Mouse (Mus musculus) hindbrain, embryonic 13.5 days (tissue): Measurements from ENCODE around the gene Mc1r. TPM values are rescaled to one million over a fixed set of nuclear protein-coding genes. Genes with fewer than 3 reads are reported as not detected.
"Not testable (repeated sequence)": the region's sequence is repeated elsewhere in the genome, so short reads cannot be mapped to it uniquely, and the experiment has no call there.

ENCODE experiments used
- ATAC-seq: fragments of 200-750 bp; cut with Nextera tagmentation; 2 replicates; pipeline ENCODE4 v1.8.0; 2017; ENCODE audit warnings: moderate TSS enrichment; ENCODE audit not compliant: low FRiP score
- H3K27ac ChIP-seq: fragments of 300-500 bp; sonication (generic); 2 replicates; pipeline ENCODE4 v1.5.1; 2015; ENCODE audit warnings: inconsistent platforms, mild to moderate bottlenecking, moderate library complexity
- H3K27me3 ChIP-seq: fragments of 300-500 bp; sonication (generic); 2 replicates; pipeline ENCODE4 v1.6.1; 2015; ENCODE audit warnings: mild to moderate bottlenecking, inconsistent platforms
- H3K36me3 ChIP-seq: fragments of 300-500 bp; sonication (generic); 2 replicates; pipeline ENCODE4 v1.6.1; 2015; ENCODE audit warnings: mild to moderate bottlenecking, inconsistent platforms
- H3K4me1 ChIP-seq: fragments of 300-500 bp; sonication (generic); replicated peaks from 2 replicates; pipeline ENCODE4 v1.6.1; 2015; ENCODE audit warnings: inconsistent platforms
- H3K4me2 ChIP-seq: fragments of 300-500 bp; sonication (generic); 2 replicates; pipeline ENCODE4 v1.6.1; 2015; ENCODE audit warnings: inconsistent platforms, mild to moderate bottlenecking, moderate library complexity
- H3K4me3 ChIP-seq: fragments of 300-500 bp; sonication (generic); 2 replicates; pipeline ENCODE4 v1.5.1; 2015; ENCODE audit warnings: mild to moderate bottlenecking, inconsistent platforms
- H3K9ac ChIP-seq: fragments of 300-500 bp; sonication (generic); 2 replicates; pipeline ENCODE4 v1.6.1; 2015; ENCODE audit warnings: mild to moderate bottlenecking, inconsistent platforms
- H3K9me3 ChIP-seq: fragments of 300-500 bp; sonication (generic); 2 replicates; pipeline ENCODE4 v1.6.1; 2016; ENCODE audit warnings: inconsistent platforms
- WGBS: fragments of 180-500 bp; shearing (Covaris S2); methylation state at CpG from one replicate; pipeline ENCODE4 v1.1.7; 2015; 5-methylcytosine and 5-hydroxymethylcytosine counted together
- polyA plus RNA-seq: library from polyadenylated mRNA; unstranded; fragments of >200 nt; fragmentation: Nextera tagmentation; extraction: Ambion mirVana; gene quantifications from 2 replicates; pipeline ENCODE4 v1.2.1, GENCODE M21; 2015

Gene Mc1r
- polyA plus RNA-seq, 1 experiment from 2014 or later, result 0.17 TPM

GRCm38 (mm10) chr8:123442871-123443575 is 36.1 kb downstream of the Mc1r start:
- peak overlapping the region; percentile 89 for H3K27ac ChIP-seq
- peaks cover 19% of the 10 kb centered on the region; the same call in 1 of the 2 replicates for H3K36me3 ChIP-seq
- no peaks in the 10 kb centered on the region for H3K27me3 ChIP-seq
- peak overlapping the region; percentile 66 for H3K4me3 ChIP-seq
- peaks cover 22% of the 10 kb centered on the region for H3K4me1 ChIP-seq
- H3K9me3 ChIP-seq, result no peaks in the 10 kb centered on the region
- peak overlapping the region; percentile 72 for H3K4me2 ChIP-seq
- WGBS, result under 1% methylated on average over 41 of the region's 41 CpGs
- ATAC-seq, result peak; percentile 96
- peak overlapping the region; percentile 91 for H3K9ac ChIP-seq

DNA sequence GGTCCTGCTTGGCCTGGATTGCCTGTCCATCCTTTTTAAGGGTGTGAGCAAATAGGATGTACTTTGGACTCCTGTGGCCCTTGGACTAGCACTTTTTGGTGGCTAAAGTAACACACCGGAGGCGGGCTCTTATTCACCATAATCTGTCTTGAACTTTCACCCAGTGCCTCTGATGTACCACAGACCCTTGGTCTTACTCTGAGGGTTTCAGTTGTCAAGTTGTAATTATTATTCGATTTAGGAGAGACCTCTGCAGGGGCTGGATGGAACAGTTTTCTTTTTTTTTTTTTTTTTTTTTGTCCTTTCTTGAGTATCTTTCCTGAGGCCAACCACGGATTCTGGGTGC is 36.6 kb downstream of the Mc1r start:
- peaks cover 19% of the 10 kb centered on the region; the same call in 1 of the 2 replicates for H3K36me3 ChIP-seq
- peak overlapping the region; percentile 91 for H3K9ac ChIP-seq
- H3K4me2 ChIP-seq, result peak overlapping the region; percentile 72
- peak overlapping the region; percentile 89 for H3K27ac ChIP-seq
- peaks cover 22% of the 10 kb centered on the region for H3K4me1 ChIP-seq
- H3K9me3 ChIP-seq, result no peaks in the 10 kb centered on the region
- H3K27me3 ChIP-seq, result no peaks in the 10 kb centered on the region
- peak overlapping the region; percentile 66 for H3K4me3 ChIP-seq
- 46% methylated on average over 4 of the region's 4 CpGs for WGBS
- no peak for ATAC-seq

DNA sequence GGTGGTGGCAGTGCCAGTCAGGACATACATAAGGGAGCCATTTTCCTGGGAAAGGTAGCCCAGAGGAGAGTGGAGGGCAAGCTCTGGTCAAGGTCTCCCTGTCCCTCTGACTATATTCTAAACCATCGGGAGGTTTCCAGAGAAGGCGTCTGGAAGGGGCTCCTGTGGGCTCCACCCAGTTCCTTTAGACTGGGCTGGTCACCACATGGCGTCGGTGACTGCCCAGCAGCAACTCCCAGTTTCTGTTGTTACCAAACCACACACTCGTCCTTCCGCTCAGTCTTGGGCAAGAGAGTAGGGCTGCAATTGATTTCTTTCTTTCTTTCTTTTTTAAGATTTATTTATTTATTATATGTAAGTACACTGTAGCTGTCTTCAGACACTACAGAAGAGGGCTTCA is 37.2 kb downstream of the Mc1r start:
- Histone ChIP-seq H3K36me3 (peaks cover 21% of the 10 kb centered on the region), H3K4me2 (peak overlapping the region; percentile 72), H3K27ac (no peak overlapping the region), H3K4me3 (peak overlapping the region; percentile 66), H3K9me3 (no peaks in the 10 kb centered on the region), H3K4me1 (peaks cover 22% of the 10 kb centered on the region), H3K9ac (peak overlapping the region; percentile 91; the same call in 1 of the 2 replicates), H3K27me3 (no peaks in the 10 kb centered on the region)
- ATAC-seq, result no peak
- 88% methylated on average over 6 of the region's 6 CpGs for WGBS

DNA sequence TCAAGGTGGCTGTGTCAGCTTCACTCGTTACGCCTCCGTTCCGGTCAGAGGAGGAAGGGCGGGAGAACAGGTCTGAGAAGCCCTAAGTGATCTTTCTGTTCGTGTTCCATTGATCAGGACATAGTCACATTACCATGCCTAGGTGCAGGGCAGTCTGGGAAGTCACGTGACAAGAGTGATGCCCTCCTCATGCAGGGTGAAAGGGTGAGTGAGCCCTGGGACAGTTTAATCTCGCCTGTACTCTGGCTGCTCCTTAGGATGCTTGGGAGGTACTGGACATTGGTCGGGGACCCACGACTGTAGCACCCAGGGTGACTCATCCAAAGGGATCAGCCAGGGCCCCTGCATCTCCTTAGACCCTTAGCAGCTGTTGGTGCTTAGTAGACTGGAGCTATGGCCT is 39.1 kb downstream of the Mc1r start:
- H3K9ac ChIP-seq, result peak overlapping the region; percentile 35; the same call in 1 of the 2 replicates
- peaks cover 22% of the 10 kb centered on the region for H3K4me1 ChIP-seq
- peaks cover 36% of the 10 kb centered on the region for H3K36me3 ChIP-seq
- no peaks in the 10 kb centered on the region for H3K27me3 ChIP-seq
- H3K9me3 ChIP-seq, result no peaks in the 10 kb centered on the region
- no peak overlapping the region for H3K4me3 ChIP-seq
- WGBS, result 85% methylated on average over 10 of the region's 10 CpGs
- H3K27ac ChIP-seq, result no peak overlapping the region
- no peak for ATAC-seq
- no peak overlapping the region for H3K4me2 ChIP-seq

DNA sequence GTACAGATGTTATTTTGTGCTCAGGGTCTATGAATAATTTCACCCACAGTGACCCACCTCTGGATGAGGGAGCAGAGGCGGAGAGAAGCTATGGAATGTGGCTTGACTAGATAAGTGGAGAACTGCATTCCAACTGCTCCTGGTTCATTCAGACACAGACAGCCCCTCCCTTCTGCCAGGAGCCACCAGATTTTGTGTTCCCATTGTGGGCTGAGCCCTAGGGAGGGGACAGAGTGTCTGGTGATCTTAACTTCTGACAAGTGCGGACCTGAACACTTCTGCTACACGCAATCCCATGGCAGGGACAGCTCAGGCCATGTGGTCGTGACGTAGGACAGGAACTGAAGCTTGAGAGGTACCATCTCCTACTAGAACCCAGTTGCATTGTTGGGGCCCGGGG is 39.9 kb downstream of the Mc1r start:
- H3K4me1 ChIP-seq, result peaks cover 22% of the 10 kb centered on the region
- H3K27me3 ChIP-seq, result no peaks in the 10 kb centered on the region
- no peak for ATAC-seq
- H3K27ac ChIP-seq, result no peak overlapping the region
- WGBS, result 98% methylated on average over 6 of the region's 6 CpGs
- H3K9ac ChIP-seq, result no peak overlapping the region
- H3K4me2 ChIP-seq, result no peak overlapping the region
- H3K4me3 ChIP-seq, result no peak overlapping the region
- H3K9me3 ChIP-seq, result no peaks in the 10 kb centered on the region
- peaks cover 44% of the 10 kb centered on the region for H3K36me3 ChIP-seq

DNA sequence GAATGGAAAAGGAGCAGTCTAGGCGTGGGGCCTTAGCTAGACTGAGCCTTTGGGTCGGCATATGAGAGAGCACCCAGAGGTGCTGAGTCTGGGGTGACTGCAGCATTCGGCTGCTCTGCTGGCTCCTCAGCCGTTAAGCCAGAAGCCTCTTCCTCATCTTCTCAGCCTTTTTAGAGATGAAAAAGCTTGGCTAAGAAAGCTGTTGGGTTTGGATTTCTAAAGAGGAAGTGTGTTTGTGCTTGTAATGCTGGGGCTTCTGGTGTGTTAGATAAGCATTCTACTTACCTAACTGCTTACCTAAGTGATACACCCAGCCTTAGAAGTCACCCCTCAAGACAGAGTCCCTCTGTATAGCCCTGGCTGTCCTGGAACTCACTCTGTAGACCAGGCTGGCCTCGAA is 43.9 kb downstream of the Mc1r start:
- Histone ChIP-seq H3K27ac (no peak overlapping the region), H3K4me2 (no peak overlapping the region), H3K4me3 (no peak overlapping the region), H3K36me3 (peaks cover 77% of the 10 kb centered on the region), H3K9me3 (no peaks in the 10 kb centered on the region), H3K27me3 (no peaks in the 10 kb centered on the region), H3K4me1 (0 out of 2 replicates have a peak, but pooled peaks cover under 1% of the 10 kb centered on the region), H3K9ac (no peak overlapping the region)
- 93% methylated on average over 5 of the region's 5 CpGs for WGBS
- no peak for ATAC-seq

DNA sequence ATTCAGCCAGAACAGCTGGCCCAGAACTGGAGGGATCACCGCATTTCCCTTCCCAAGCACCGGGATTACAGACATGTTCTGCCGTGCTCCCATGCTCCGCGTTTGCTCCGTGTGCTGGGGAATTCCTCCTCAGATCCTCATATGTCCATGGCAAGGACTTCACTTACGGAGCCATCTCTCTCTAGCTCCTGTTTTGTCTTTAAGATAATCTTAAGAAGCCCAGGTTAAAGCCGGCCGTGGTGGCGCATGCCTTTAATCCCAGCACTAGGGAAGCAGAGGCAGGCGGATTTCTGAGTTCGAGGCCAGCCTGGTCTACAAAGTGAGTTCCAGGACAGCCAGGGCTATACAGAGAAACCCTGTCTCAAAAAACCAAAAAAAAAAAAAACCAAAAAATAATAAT is 44.8 kb downstream of the Mc1r start:
- H3K4me1 ChIP-seq, H3K27ac ChIP-seq, ATAC-seq, H3K9ac ChIP-seq, H3K4me2 ChIP-seq, H3K9me3 ChIP-seq, H3K4me3 ChIP-seq, H3K27me3 ChIP-seq: not testable (repeated sequence)
- WGBS, result 95% methylated on average over 12 of the region's 12 CpGs
- H3K36me3 ChIP-seq, result peaks cover 82% of the 10 kb centered on the region

- Histone ChIP-seq H3K4me1 (no peaks in the 10 kb centered on the region), H3K36me3 (peaks cover 82% of the 10 kb centered on the region), H3K9me3 (no peaks in the 10 kb centered on the region), H3K4me3 (no peak overlapping the region), H3K27me3 (no peaks in the 10 kb centered on the region), H3K27ac (no peak overlapping the region), H3K9ac (no peak overlapping the region), H3K4me2 (no peak overlapping the region)
- ATAC-seq, result no peak
- 91% methylated on average over 4 of the region's 4 CpGs for WGBS
These were observed 45.2 kb downstream of the Mc1r start for GRCm38 (mm10) chr8:123452149-123452548.

DNA sequence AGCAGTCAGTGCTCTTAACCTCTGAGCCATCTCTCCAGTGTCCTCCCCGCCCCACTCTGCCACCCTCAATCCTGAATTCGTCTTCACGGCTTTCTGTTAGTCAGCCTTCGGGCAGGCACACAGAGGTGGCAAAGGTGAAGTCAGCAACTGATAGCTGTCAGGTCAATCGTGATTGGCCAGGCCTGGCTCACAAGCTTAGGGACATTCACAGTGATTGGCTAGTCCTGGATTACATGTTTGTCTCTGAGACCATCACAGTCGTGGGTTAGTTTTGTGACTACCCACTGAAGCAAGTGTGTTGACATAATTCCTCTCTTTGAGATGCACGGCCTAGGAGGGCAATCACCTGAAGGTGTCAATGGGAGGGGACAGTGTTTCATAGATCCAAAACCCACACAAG is 46.4 kb downstream of the Mc1r start:
- WGBS, result 85% methylated on average over 7 of the region's 7 CpGs
- H3K9me3 ChIP-seq, result no peaks in the 10 kb centered on the region
- H3K4me3 ChIP-seq, result no peak overlapping the region
- H3K4me1 ChIP-seq, result no peaks in the 10 kb centered on the region
- no peak overlapping the region for H3K4me2 ChIP-seq
- H3K36me3 ChIP-seq, result peaks cover 89% of the 10 kb centered on the region
- ATAC-seq, result no peak
- H3K9ac ChIP-seq, result no peak overlapping the region
- no peak overlapping the region for H3K27ac ChIP-seq
- no peaks in the 10 kb centered on the region for H3K27me3 ChIP-seq

DNA sequence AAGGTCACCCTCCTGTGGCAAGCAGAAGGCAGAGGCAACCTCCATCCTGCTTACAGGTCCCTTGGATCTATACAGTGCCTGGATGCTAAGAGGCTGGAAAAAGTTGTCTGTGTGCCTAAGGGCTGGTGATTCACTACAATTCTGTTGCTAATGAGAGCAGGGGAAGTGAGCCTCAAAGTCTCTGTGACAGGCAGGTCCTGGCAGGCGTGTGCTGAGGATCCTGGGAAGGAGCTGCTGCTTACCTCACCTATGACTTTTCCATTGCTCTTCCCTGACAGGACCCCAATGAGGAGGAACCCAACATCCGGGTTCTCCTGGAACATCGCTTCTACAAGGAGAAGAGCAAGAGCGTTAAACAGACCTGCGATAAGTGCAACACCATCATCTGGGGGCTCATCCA is 47.0 kb downstream of the Mc1r start:
- 75% methylated on average over 5 of the region's 5 CpGs for WGBS
- Histone ChIP-seq H3K36me3 (peaks cover 95% of the 10 kb centered on the region), H3K4me3 (no peak overlapping the region), H3K27me3 (no peaks in the 10 kb centered on the region), H3K9me3 (no peaks in the 10 kb centered on the region), H3K4me1 (no peaks in the 10 kb centered on the region), H3K4me2 (no peak overlapping the region), H3K9ac (no peak overlapping the region), H3K27ac (no peak overlapping the region)
- ATAC-seq, result no peak

GRCm38 (mm10) chr8:123454559-123454958 is 47.7 kb downstream of the Mc1r start:
- H3K4me2 ChIP-seq, result no peak overlapping the region
- H3K9me3 ChIP-seq, result no peaks in the 10 kb centered on the region
- 91% methylated on average over 6 of the region's 6 CpGs for WGBS
- ATAC-seq, result no peak
- H3K27ac ChIP-seq, result no peak overlapping the region
- no peak overlapping the region for H3K4me3 ChIP-seq
- no peaks in the 10 kb centered on the region for H3K27me3 ChIP-seq
- no peak overlapping the region for H3K9ac ChIP-seq
- peaks cover 95% of the 10 kb centered on the region for H3K36me3 ChIP-seq
- no peaks in the 10 kb centered on the region for H3K4me1 ChIP-seq
